Mouse (Mus musculus) CH12.LX (cell line): ENCODE data around the gene Aff3.

Experiments used
- CTCF ChIP-seq, 2 experiments: IDR thresholded peaks in 1 of 2; conservative IDR thresholded peaks in 1 of 2; 2 replicates each; pipeline ENCODE4 v1.5.1; 2011 to 2012; ENCODE audit warnings: low read depth in 2 of 2, low read length in 2 of 2, improper control_type of control experiment in 1 of 2, inconsistent platforms in 1 of 2, mild to moderate bottlenecking in 1 of 2, moderate library complexity in 1 of 2
- JUN ChIP-seq: IDR thresholded peaks from 2 replicates; pipeline ENCODE4 v1.6.1; 2011; ENCODE audit warnings: low read depth, mild to moderate bottlenecking, low read length, improper control_type of control experiment, moderate library complexity; ENCODE audit not compliant: insufficient read depth
- MAX ChIP-seq: IDR thresholded peaks from 2 replicates; pipeline ENCODE4 v1.6.1; 2011; ENCODE audit warnings: low read length, improper control_type of control experiment
- MYC ChIP-seq: IDR thresholded peaks from 2 replicates; pipeline ENCODE4 v1.6.1; 2011; ENCODE audit warnings: low read depth, mild to moderate bottlenecking, improper control_type of control experiment, low read length
- POLR2A ChIP-seq: IDR thresholded peaks from 2 replicates; pipeline ENCODE4 v1.6.1; 2011; ENCODE audit warnings: low read depth, mild to moderate bottlenecking, improper control_type of control experiment, low read length
- POLR2AphosphoS2 ChIP-seq: IDR thresholded peaks from 2 replicates; pipeline ENCODE4 v1.6.1; 2011; ENCODE audit warnings: low read depth, low read length, improper control_type of control experiment
- RAD21 ChIP-seq: IDR thresholded peaks from 2 replicates; pipeline ENCODE4 v1.6.1; 2011; ENCODE audit warnings: low read depth, mild to moderate bottlenecking, low read length, improper control_type of control experiment, moderate library complexity
- RCOR1 ChIP-seq: conservative IDR thresholded peaks from 2 replicates; pipeline ENCODE4 v1.6.1; 2012; ENCODE audit warnings: low read depth, mild to moderate bottlenecking, inconsistent platforms, low read length, improper control_type of control experiment
- ZNF384 ChIP-seq: IDR thresholded peaks from 2 replicates; pipeline ENCODE4 v1.6.1; 2012; ENCODE audit warnings: low read depth, low read length, improper control_type of control experiment, inconsistent platforms

DNA sequence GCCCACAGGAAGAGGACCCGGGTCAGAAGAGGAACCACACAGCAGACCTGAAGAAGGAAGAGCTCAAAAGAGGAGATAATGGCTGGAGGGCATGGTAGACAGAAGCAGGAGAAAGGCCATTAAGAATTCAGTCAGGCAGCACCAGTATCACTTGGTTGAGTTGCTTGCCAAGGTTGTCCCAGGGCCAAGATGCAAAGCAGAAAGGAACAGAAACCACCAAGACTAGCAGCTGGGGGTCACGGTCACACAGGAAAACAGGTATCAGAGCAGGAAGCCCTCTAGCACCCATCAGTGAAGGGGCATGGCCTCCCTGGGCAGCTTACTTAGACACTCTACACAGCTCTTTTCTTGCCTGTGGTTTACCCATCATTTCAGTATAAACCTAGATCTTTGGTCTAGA lies 525.4 kb downstream of the Aff3 start:
- TF ChIP-seq POLR2A (no peak), POLR2AphosphoS2 (no peak), MAX (no peak), CTCF (conservative IDR thresholded peaks at IDR 0.05 in 1 of 2, IDR thresholded peaks at IDR 0.05 in 1 of 2; ENCODE audit: low read depth in 2 of 2, low read length in 2 of 2) (no peak), JUN (no peak), ZNF384 (no peak), MYC (no peak), RAD21 (no peak), RCOR1 (no peak)
